Mouse (Mus musculus): Measurements from ENCODE around the gene Ogn. TPM values are rescaled to one million over a fixed set of nuclear protein-coding genes. Genes with fewer than 3 reads are reported as not detected.

Gene Ogn
- polyA plus RNA-seq (2014; fragmentation: Nextera tagmentation; extraction: Ambion mirVana): 17.1 and 17.3 TPM in 2 replicates

DNA sequence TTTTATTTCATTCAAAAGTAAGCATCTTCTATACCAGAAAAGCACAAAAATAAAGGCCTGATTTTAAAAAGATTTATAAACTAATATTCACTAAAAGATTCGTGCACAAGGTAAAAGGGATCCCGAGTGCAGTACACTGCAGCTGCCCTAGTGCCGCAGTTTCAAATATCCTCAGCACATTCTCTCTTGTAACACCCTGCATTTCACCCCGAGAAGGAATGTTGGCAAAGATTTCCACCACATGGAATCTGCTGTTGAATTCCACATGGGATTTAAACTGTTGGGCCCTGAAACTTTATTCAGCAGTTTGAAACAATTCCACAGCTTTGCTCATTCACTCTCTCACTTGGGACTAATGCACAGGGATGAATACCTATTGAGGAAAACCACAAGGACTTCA, at the start of gene Ogn:
Ogn (plus strand) TSS at position 333 of the 400 bp plus-strand sequence.
- 47% methylated on average over 4 of the region's 4 CpGs for WGBS
- Histone ChIP-seq H3K27me3 (ENCODE audit: control insufficient read depth, insufficient read depth, low read length) (no peaks in the 10 kb centered on the region), H3K4me1 (ENCODE audit: control insufficient read depth, insufficient read depth, low read length) (no peaks in the 10 kb centered on the region), H3K36me3 (replicated peaks; ENCODE audit: control insufficient read depth, insufficient read depth, low read depth, low read length) (no peaks in the 10 kb centered on the region), H3K9ac (replicated peaks; ENCODE audit: low read length) (no peak within 1 kb of the TSS), H3K9me3 (replicated peaks; ENCODE audit: control insufficient read depth, low read length) (no peaks in the 10 kb centered on the region), H3K4me2 (ENCODE audit: low read depth, low read length) (no peak within 1 kb of the TSS), H3K4me3 (ENCODE audit: low read depth, low read length) (no peak within 1 kb of the TSS), H3K27ac (replicated peaks; ENCODE audit: low read depth, low read length) (no peak within 1 kb of the TSS)
- DNase-seq (ENCODE audit: low spot score) (peak; percentile 48), ATAC-seq (replicated peaks; ENCODE audit: insufficient number of reproducible peaks, low FRiP score, low TSS enrichment, low read depth) (no peak)

GRCm38 (mm10) chr13:49559185-49559584, 48.7 kb upstream of the Ogn start:
- no peak for ATAC-seq (replicated peaks; ENCODE audit: insufficient number of reproducible peaks, low FRiP score, low TSS enrichment, low read depth)
- 30% methylated on average over 2 of the region's 2 CpGs for WGBS
- H3K4me1 ChIP-seq (ENCODE audit: control insufficient read depth, insufficient read depth, low read length): no peaks in the 10 kb centered on the region

GRCm38 (mm10) chr13:49560886-49561285, 47.0 kb upstream of the Ogn start:
- Histone ChIP-seq H3K27me3 (ENCODE audit: control insufficient read depth, insufficient read depth, low read length) (no peaks in the 10 kb centered on the region), H3K4me2 (ENCODE audit: low read depth, low read length) (no peak overlapping the region), H3K27ac (replicated peaks; ENCODE audit: low read depth, low read length) (no peak overlapping the region), H3K9ac (replicated peaks; ENCODE audit: low read length) (no peak overlapping the region), H3K4me3 (ENCODE audit: low read depth, low read length) (no peak overlapping the region), H3K4me1 (ENCODE audit: control insufficient read depth, insufficient read depth, low read length) (no peaks in the 10 kb centered on the region), H3K36me3 (replicated peaks; ENCODE audit: control insufficient read depth, insufficient read depth, low read depth, low read length) (no peaks in the 10 kb centered on the region), H3K9me3 (replicated peaks; ENCODE audit: control insufficient read depth, low read length) (no peaks in the 10 kb centered on the region)
- ATAC-seq (replicated peaks; ENCODE audit: insufficient number of reproducible peaks, low FRiP score, low TSS enrichment, low read depth) (no peak), DNase-seq (ENCODE audit: low spot score) (no peak)
- WGBS: 57% methylated on average over 2 of the region's 2 CpGs

More at GRCm38 (mm10) chr13:49559185-49559584, 48.7 kb upstream of the Ogn start:
- no peak overlapping the region for H3K27ac ChIP-seq (replicated peaks; ENCODE audit: low read depth, low read length)
- no peaks in the 10 kb centered on the region for H3K9me3 ChIP-seq (replicated peaks; ENCODE audit: control insufficient read depth, low read length)
- DNase-seq (ENCODE audit: low spot score): peak; percentile 21
- H3K27me3 ChIP-seq (ENCODE audit: control insufficient read depth, insufficient read depth, low read length): no peaks in the 10 kb centered on the region
- no peak overlapping the region for H3K4me3 ChIP-seq (ENCODE audit: low read depth, low read length)
- H3K36me3 ChIP-seq (replicated peaks; ENCODE audit: control insufficient read depth, insufficient read depth, low read depth, low read length): no peaks in the 10 kb centered on the region
- no peak overlapping the region for H3K4me2 ChIP-seq (ENCODE audit: low read depth, low read length)
- H3K9ac ChIP-seq (replicated peaks; ENCODE audit: low read length): no peak overlapping the region

GRCm38 (mm10) chr13:49564347-49564746, 43.5 kb upstream of the Ogn start:
- Histone ChIP-seq H3K4me1 (ENCODE audit: control insufficient read depth, insufficient read depth, low read length) (no peaks in the 10 kb centered on the region), H3K36me3 (replicated peaks; ENCODE audit: control insufficient read depth, insufficient read depth, low read depth, low read length) (no peaks in the 10 kb centered on the region), H3K4me3 (ENCODE audit: low read depth, low read length) (no peak overlapping the region), H3K9me3 (replicated peaks; ENCODE audit: control insufficient read depth, low read length) (no peaks in the 10 kb centered on the region), H3K4me2 (ENCODE audit: low read depth, low read length) (no peak overlapping the region), H3K9ac (replicated peaks; ENCODE audit: low read length) (no peak overlapping the region), H3K27ac (replicated peaks; ENCODE audit: low read depth, low read length) (no peak overlapping the region), H3K27me3 (ENCODE audit: control insufficient read depth, insufficient read depth, low read length) (no peaks in the 10 kb centered on the region)
- ATAC-seq (replicated peaks; ENCODE audit: insufficient number of reproducible peaks, low FRiP score, low TSS enrichment, low read depth): no peak
- WGBS: 92% methylated on average over 1 of the region's 1 CpGs
- DNase-seq (ENCODE audit: low spot score): no peak

GRCm38 (mm10) chr13:49570371-49570770, 37.5 kb upstream of the Ogn start:
- H3K27ac ChIP-seq (replicated peaks; ENCODE audit: low read depth, low read length): no peak overlapping the region
- H3K4me3 ChIP-seq (ENCODE audit: low read depth, low read length): no peak overlapping the region
- ATAC-seq (replicated peaks; ENCODE audit: insufficient number of reproducible peaks, low FRiP score, low TSS enrichment, low read depth) (no peak), DNase-seq (ENCODE audit: low spot score) (no peak)
- no peak overlapping the region for H3K4me2 ChIP-seq (ENCODE audit: low read depth, low read length)
- no peak overlapping the region for H3K9ac ChIP-seq (replicated peaks; ENCODE audit: low read length)
- no peaks in the 10 kb centered on the region for H3K36me3 ChIP-seq (replicated peaks; ENCODE audit: control insufficient read depth, insufficient read depth, low read depth, low read length)
- WGBS: 65% methylated on average over 3 of the region's 3 CpGs
- H3K27me3 ChIP-seq (ENCODE audit: control insufficient read depth, insufficient read depth, low read length): no peaks in the 10 kb centered on the region
- H3K4me1 ChIP-seq (ENCODE audit: control insufficient read depth, insufficient read depth, low read length): no peaks in the 10 kb centered on the region
- H3K9me3 ChIP-seq (replicated peaks; ENCODE audit: control insufficient read depth, low read length): no peaks in the 10 kb centered on the region

- 84% methylated on average over 2 of the region's 2 CpGs for WGBS
- Histone ChIP-seq H3K27ac (replicated peaks; ENCODE audit: low read depth, low read length) (no peak overlapping the region), H3K9ac (replicated peaks; ENCODE audit: low read length) (no peak overlapping the region), H3K9me3 (replicated peaks; ENCODE audit: control insufficient read depth, low read length) (no peaks in the 10 kb centered on the region), H3K36me3 (replicated peaks; ENCODE audit: control insufficient read depth, insufficient read depth, low read depth, low read length) (no peaks in the 10 kb centered on the region), H3K27me3 (ENCODE audit: control insufficient read depth, insufficient read depth, low read length) (no peaks in the 10 kb centered on the region), H3K4me2 (ENCODE audit: low read depth, low read length) (no peak overlapping the region), H3K4me1 (ENCODE audit: control insufficient read depth, insufficient read depth, low read length) (no peaks in the 10 kb centered on the region), H3K4me3 (ENCODE audit: low read depth, low read length) (no peak overlapping the region)
- DNase-seq (ENCODE audit: low spot score) (no peak), ATAC-seq (replicated peaks; ENCODE audit: insufficient number of reproducible peaks, low FRiP score, low TSS enrichment, low read depth) (no peak)
These were observed 36.4 kb upstream of the Ogn start for GRCm38 (mm10) chr13:49571418-49571817.

DNA sequence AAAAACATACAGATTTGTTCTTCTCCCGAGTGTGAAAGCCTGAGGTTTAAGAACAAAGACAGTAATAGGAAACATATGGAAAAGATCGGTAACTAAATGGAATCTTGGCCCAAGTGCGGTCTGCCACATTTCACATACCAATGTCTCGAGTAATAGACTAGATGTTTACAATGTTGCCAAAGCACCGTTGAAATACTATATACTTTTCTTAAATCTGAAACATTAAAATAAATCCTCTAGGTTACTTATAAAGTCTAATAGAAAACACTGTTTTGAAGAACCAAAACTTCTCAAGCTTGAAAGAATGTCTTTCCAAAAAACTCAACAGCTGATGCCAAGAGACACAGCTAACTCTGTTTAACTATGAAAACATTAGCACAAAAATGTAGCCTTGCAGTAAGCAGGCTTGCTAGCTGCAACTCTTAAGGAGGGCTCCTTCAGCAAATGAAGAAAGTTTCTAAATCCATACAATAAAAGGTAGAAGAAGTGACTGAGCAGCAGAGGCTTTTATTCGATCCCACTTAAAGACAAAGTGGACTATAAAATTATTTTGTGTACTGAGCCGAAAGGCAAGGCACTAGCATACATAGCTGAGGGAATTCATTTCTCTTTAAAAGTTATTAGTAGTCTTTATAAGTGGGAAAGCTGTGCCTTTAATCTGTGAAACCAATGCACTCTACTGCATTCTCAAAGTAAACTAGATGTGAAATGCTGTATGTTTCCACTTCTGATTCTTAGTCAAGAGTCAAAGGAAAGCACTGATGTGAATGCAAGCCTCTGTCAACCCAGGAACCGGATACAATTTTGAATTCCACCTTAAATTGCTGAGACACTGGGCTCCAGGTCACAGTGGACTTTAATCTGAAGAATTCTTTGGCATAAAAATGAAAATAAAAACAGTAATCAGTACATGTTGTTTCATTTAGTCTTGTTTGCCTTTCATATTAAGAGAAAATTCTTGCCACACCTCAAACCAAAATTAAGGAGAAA, 26.0 kb upstream of the Ogn start, which contains the start of gene Omd:
Omd (plus strand) TSS at position 922 of the 990 bp plus-strand sequence.
- Histone ChIP-seq H3K4me3 (ENCODE audit: low read depth, low read length) (no peak within 1 kb of the TSS), H3K9ac (replicated peaks; ENCODE audit: low read length) (no peak within 1 kb of the TSS), H3K27ac (replicated peaks; ENCODE audit: low read depth, low read length) (peak within 1 kb of the TSS; percentile 70), H3K4me2 (ENCODE audit: low read depth, low read length) (no peak within 1 kb of the TSS), H3K27me3 (ENCODE audit: control insufficient read depth, insufficient read depth, low read length) (no peaks in the 10 kb centered on the region), H3K4me1 (ENCODE audit: control insufficient read depth, insufficient read depth, low read length) (no peaks in the 10 kb centered on the region), H3K36me3 (replicated peaks; ENCODE audit: control insufficient read depth, insufficient read depth, low read depth, low read length) (no peaks in the 10 kb centered on the region), H3K9me3 (replicated peaks; ENCODE audit: control insufficient read depth, low read length) (no peaks in the 10 kb centered on the region)
- WGBS: 34% methylated on average over 8 of the region's 8 CpGs
- DNase-seq (ENCODE audit: low spot score): peak; percentile 73
- ATAC-seq (replicated peaks; ENCODE audit: insufficient number of reproducible peaks, low FRiP score, low TSS enrichment, low read depth): no peak

- no peak overlapping the region for H3K27ac ChIP-seq (replicated peaks; ENCODE audit: low read depth, low read length)
- H3K27me3 ChIP-seq (ENCODE audit: control insufficient read depth, insufficient read depth, low read length): no peaks in the 10 kb centered on the region
- no peaks in the 10 kb centered on the region for H3K36me3 ChIP-seq (replicated peaks; ENCODE audit: control insufficient read depth, insufficient read depth, low read depth, low read length)
- no peaks in the 10 kb centered on the region for H3K4me1 ChIP-seq (ENCODE audit: control insufficient read depth, insufficient read depth, low read length)
- H3K9me3 ChIP-seq (replicated peaks; ENCODE audit: control insufficient read depth, low read length): no peaks in the 10 kb centered on the region
- no peak overlapping the region for H3K4me3 ChIP-seq (ENCODE audit: low read depth, low read length)
- no peak for DNase-seq (ENCODE audit: low spot score)
- no peak overlapping the region for H3K9ac ChIP-seq (replicated peaks; ENCODE audit: low read length)
- ATAC-seq (replicated peaks; ENCODE audit: insufficient number of reproducible peaks, low FRiP score, low TSS enrichment, low read depth): no peak
- no peak overlapping the region for H3K4me2 ChIP-seq (ENCODE audit: low read depth, low read length)
These were observed 24.0 kb upstream of the Ogn start for GRCm38 (mm10) chr13:49583859-49584258.
